Mouse (Mus musculus) G1E (cell line): ENCODE measurements around the gene Erp29.
A peak's percentile ranks its signal among the peaks of the same experiment; 100 is the strongest.

ENCODE experiments used
- CTCF ChIP-seq: IDR thresholded peaks from 2 replicates; pipeline ENCODE4 v1.5.1; 2012; ENCODE audit warnings: low read depth, low read length, inconsistent platforms, mixed read lengths
- POLR2AphosphoS5 ChIP-seq: IDR thresholded peaks from 2 replicates; pipeline ENCODE4 v1.6.1; 2012; ENCODE audit warnings: low read depth, low read length, inconsistent platforms; ENCODE audit not compliant: insufficient replicate concordance

GRCm38 (mm10) chr5:121451644-121452025, 671 bp downstream of the Erp29 start, which contains the start of gene Tmem116:
- no peak for TF ChIP-seq CTCF
- 0 out of 2 replicates have a peak, but pooled peaks have one; percentile 29 for TF ChIP-seq POLR2AphosphoS5
